Mouse (Mus musculus) small intestine, adult 2 months (tissue): ENCODE measurements around the gene Pank2.

Experiments used
- CTCF ChIP-seq: fragments of 200-500 bp; IDR thresholded peaks from 2 replicates; pipeline ENCODE4 v1.5.1; 2012; ENCODE audit warnings: low read depth, mild to moderate bottlenecking, control low read depth, inconsistent platforms, low read length, moderate library complexity, mixed read lengths; ENCODE audit not compliant: insufficient replicate concordance, insufficient read length; ENCODE audit errors: extremely low read depth
- POLR2A ChIP-seq: fragments of 200-500 bp; IDR thresholded peaks from 2 replicates; pipeline ENCODE4 v1.6.1; 2012; ENCODE audit warnings: low read depth, mild to moderate bottlenecking, control low read depth, inconsistent platforms, low read length, moderate library complexity

- no peak for TF ChIP-seq CTCF
- TF ChIP-seq POLR2A, result no peak
These were observed 8.0 kb upstream of the Pank2 start for GRCm38 (mm10) chr2:131254329-131254713.
